Mouse (Mus musculus) lung, adult 2 months (tissue): ENCODE results near the gene Tbcc. TPM values are rescaled to one million over a fixed set of nuclear protein-coding genes. Genes with fewer than 3 reads are reported as not detected.
A peak's percentile ranks its signal among the peaks of the same experiment; 100 is the strongest.

Source experiments
- DNase-seq: peaks from one replicate; pipeline ENCODE4 v3.0.0; 2022
- H3K4me1 ChIP-seq: fragments of 200-500 bp; 2 replicates; pipeline ENCODE4 v1.6.1; 2011; ENCODE audit warnings: low read length; ENCODE audit not compliant: control insufficient read depth, insufficient read depth
- H3K4me3 ChIP-seq: fragments of 200-500 bp; replicated peaks from 2 replicates; pipeline ENCODE3; 2011; ENCODE audit warnings: low read depth, mild to moderate bottlenecking, control low read depth, low read length; ENCODE audit errors: extremely low read depth
- CTCF ChIP-seq: fragments of 200-500 bp; IDR thresholded peaks from 2 replicates; pipeline ENCODE4 v1.5.1; 2011; ENCODE audit warnings: mild to moderate bottlenecking, low read length, control low read depth; ENCODE audit not compliant: insufficient read depth
- POLR2A ChIP-seq: fragments of 200-500 bp; IDR thresholded peaks from 2 replicates; pipeline ENCODE4 v1.6.1; 2011; ENCODE audit warnings: low read depth, mild to moderate bottlenecking, control low read depth, low read length, borderline replicate concordance; ENCODE audit errors: extremely low read depth
- WGBS: fragments of 180-500 bp; shearing (Covaris S2); methylation state at CpG from one replicate; pipeline ENCODE4 v1.1.7; 2018; 5-methylcytosine and 5-hydroxymethylcytosine counted together
- polyA plus RNA-seq: library from polyadenylated mRNA; depleted of rRNA; stranded (reverse); fragments of >200 nt; gene quantifications from 2 replicates; pipeline ENCODE4 v1.2.3, GENCODE M21; 2012

Tbcc gene
- polyA plus RNA-seq, 1 experiment, result 17.9 TPM

DNA sequence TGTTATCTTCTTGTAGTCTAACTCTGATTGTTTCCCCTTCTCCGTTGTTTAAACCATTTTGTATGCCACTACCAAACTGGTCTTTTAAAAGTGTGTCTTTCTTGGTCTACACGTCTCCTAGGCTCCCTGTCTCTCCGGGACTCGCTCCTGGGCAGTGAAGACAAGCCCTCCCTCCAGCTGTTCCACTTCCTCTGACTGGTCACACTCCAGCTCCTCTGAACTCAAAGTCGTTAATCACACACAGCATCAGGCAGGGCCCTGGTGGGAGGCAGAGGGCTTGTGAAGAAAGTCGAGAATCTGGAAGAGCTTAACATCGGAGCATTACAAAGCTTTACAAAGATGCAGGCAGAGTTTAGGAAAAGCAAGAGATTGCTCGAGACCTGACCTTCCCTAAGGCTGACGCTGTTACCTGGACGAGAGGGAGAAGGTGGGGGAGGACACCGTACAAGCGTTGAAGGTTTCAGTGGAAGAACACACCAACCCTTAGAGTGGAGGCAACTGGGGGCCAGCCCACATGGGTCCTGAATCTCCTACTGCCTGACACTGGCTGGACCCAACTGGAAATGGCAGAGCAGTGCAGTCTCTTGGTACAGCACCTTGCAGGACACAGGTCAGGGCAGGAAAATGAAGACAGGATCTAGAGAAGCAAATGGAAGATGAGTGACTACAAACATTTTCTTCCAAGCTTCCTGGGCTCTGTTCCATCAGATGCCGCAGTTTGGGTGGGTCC is 6.9 kb downstream of the Tbcc start:
- Histone ChIP-seq H3K4me1 (peaks cover 13% of the 10 kb centered on the region), H3K4me3 (no peak overlapping the region)
- TF ChIP-seq POLR2A (no peak), CTCF (no peak)
- DNase-seq, result no peak
- 34% methylated on average over 13 of the region's 13 CpGs for WGBS

DNA sequence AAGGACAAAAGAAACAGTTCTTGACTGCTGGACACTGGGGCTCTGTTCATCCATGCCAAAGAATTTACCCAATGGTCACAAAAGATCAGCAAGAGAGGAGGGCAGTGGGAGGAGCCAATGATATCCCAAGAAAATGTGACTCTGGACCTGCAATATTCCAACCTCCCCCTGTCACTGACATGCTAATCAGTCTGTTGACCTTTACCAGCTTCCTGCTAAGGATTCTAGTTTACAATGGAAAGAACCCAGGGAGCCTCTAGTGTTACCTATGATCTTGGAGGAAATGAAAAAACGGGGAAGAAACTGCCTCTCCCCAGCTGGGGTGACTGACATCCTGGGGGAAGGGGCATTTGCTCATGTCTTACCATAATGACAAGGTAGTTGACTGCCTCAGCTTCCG is 10.5 kb downstream of the Tbcc start:
- 70% methylated on average over 2 of the region's 2 CpGs for WGBS
- H3K4me3 ChIP-seq, result no peak overlapping the region
- TF ChIP-seq CTCF, result no peak
- TF ChIP-seq POLR2A, result no peak
- no peak for DNase-seq
- peaks cover 9% of the 10 kb centered on the region for H3K4me1 ChIP-seq

DNA sequence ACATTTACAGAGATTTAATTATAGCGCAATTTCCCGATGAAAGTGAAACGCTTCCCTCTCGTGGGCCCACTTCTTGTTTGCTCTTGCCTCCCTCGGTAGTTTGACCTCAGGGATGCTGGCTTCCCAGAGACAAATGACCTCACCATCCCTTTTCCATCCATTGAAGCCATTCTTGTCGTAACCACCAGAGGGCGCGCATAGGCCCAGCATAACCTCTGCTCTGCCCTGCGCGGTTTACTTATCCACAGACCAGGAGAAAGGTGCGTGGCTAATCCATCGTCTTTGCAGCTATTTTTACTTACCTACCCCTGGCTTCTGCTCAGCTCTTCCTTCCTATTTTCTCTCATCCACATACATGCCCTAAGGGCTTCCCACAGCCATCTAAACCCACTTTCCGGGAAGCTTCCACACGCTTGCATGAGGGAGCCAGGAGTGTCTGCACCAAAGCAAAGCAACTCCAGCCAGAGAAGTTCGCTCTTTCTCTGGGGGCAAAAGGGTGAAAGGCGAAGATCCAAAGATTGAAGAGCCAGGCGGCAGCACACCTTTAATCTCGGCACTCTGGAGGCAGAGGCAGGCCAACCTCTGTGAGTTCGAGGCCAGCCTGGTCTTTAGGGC is 13.5 kb downstream of the Tbcc start:
- H3K4me1 ChIP-seq, result no peaks in the 10 kb centered on the region
- DNase-seq, result peak; percentile 71
- TF ChIP-seq POLR2A (no peak), CTCF (peak; percentile 89)
- no peak overlapping the region for H3K4me3 ChIP-seq
- WGBS, result 22% methylated on average over 19 of the region's 19 CpGs

DNA sequence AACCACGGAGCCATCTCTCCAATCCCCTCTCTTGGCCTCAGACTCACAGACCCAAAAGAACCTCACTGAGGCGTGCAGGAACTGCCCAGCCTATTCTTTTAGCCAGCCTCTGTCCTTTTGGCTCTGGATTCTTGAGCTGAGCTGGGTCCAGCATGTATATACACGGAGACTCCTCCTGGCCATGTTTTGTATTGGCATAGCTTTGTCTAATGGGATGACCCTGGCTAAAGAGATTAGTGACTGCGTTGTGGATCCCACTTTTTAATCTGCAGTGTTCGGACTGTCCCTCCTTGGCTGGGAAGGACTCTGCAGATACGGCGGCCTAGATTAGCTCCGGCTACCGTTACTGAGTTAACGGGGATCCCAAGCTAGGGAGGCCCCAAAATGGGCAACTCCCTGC is 19.7 kb downstream of the Tbcc start, which contains the start of gene Prph2:
TSS of gene Prph2 (plus strand) at position 274 of the 400 bp plus-strand sequence.
- no peak for DNase-seq
- WGBS, result 89% methylated on average over 10 of the region's 10 CpGs
- Histone ChIP-seq H3K4me1 (no peaks in the 10 kb centered on the region), H3K4me3 (no peak within 1 kb of the TSS)
- TF ChIP-seq CTCF (no peak), POLR2A (no peak)

DNA sequence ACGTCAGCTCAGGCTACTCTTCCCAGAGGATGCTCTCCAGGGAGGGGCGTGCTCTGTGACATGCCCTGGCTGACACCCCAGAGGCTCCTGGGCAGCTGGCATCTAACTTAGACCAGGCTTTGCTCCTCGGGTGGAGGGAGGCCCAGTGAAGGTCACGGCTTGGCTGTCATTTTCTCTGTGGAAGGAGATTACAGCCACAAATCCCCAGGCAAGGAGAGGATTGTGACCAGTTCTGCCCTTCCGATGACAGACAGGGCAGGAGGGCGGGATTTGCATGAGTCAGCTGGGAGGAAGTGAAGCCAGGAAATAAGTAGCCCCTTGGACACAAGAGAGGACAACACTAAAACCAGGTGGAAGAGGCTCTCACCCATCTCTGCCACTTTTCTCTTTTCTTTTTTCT is 21.8 kb downstream of the Tbcc start:
- DNase-seq, result no peak
- no peaks in the 10 kb centered on the region for H3K4me1 ChIP-seq
- TF ChIP-seq CTCF (no peak), POLR2A (no peak)
- no peak overlapping the region for H3K4me3 ChIP-seq
- WGBS, result 34% methylated on average over 6 of the region's 6 CpGs

DNA sequence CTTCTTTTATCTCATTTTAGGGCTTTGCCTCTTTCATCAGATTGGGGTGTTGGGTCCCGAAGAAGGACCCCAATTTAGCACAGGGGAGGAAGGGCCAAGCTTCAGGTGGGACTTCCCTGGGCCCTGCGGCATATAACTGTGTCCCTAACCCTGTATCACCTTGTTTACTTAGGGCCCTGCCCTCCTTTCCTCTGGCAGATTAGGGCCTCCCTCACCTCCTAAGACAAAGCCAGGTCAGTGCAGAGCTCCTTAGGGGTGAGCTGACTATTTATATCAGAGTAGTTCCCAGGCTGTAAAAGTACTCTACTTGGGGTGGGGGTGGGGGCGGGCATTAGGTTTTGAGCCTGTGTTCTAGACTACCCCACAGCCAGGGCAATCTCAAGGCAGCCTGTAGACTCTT is 24.6 kb downstream of the Tbcc start:
- H3K4me3 ChIP-seq, result no peak overlapping the region
- no peak for TF ChIP-seq POLR2A
- no peak for DNase-seq
- 50% methylated on average over 3 of the region's 3 CpGs for WGBS
- H3K4me1 ChIP-seq, result no peaks in the 10 kb centered on the region

DNA sequence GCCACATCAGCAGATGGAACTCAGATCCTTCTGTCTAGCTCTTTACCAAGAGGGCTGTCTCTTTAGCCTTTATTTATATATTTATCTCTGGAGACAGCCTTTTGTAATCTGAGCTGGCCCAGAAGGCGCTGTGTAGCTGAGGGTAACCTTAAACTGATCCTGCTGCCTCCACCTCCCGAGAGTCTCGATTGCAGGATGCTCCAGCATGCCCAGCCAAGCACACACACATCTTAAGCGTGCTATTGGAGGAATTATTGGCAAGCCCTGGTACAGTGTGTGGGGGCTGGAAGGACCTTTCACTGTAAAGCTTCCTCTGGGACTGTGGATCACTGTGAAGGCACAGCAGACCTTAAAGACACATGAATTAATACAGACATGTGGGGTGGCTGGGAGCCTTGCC is 28.5 kb downstream of the Tbcc start:
- no peaks in the 10 kb centered on the region for H3K4me1 ChIP-seq
- no peak for TF ChIP-seq POLR2A
- no peak for TF ChIP-seq CTCF
- 20% methylated on average over 4 of the region's 4 CpGs for WGBS
- H3K4me3 ChIP-seq, result no peak overlapping the region
- no peak for DNase-seq

DNA sequence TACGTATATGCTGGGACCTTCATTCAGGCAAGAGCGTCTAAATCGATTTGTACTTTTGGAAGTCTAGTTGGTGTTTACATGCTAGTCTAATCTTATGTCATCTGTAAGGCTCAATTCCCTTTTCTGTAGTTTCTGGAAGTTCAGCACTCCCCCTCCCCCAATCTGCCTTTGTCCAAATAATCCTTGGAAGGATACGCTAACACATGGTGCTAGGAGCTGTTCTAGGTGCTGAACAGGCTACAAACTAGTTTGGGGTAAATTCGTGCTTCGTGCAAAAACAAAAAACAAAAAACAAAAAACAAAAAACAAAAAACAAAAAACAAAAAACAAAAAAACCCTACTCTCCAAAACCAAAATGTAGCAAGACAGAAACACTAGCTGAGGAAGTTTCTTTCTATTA is 30.4 kb downstream of the Tbcc start:
- Histone ChIP-seq H3K4me3 (no peak overlapping the region), H3K4me1 (no peaks in the 10 kb centered on the region)
- whole genome bisulfite sequencing, result 52% methylated on average over 6 of the region's 6 CpGs
- no peak for TF ChIP-seq POLR2A
- TF ChIP-seq CTCF, result no peak
- no peak for DNase-seq

DNA sequence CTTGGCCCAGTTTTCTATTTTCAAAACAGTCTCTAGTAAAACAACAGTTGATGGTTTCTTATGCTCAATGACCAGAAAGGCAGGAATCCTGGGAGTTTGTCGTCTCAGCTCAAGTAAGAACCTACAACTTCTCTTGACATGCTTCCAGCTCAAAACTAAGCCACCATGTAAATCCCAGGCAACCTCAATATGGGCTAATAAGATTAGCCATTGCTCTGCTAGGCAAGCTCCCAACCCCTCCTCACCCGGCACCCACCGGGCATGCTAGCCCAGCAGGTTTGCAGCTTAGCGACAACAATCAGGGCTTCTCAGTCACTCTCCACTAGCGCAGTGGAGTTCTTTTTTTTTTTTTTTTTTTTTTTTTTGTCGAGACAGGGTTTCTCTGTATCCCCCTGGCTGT is 35.7 kb downstream of the Tbcc start:
- 63% methylated on average over 6 of the region's 6 CpGs for WGBS
- TF ChIP-seq POLR2A (no peak), CTCF (no peak)
- H3K4me1 ChIP-seq, result no peaks in the 10 kb centered on the region
- H3K4me3 ChIP-seq, result no peak overlapping the region
- DNase-seq, result no peak

DNA sequence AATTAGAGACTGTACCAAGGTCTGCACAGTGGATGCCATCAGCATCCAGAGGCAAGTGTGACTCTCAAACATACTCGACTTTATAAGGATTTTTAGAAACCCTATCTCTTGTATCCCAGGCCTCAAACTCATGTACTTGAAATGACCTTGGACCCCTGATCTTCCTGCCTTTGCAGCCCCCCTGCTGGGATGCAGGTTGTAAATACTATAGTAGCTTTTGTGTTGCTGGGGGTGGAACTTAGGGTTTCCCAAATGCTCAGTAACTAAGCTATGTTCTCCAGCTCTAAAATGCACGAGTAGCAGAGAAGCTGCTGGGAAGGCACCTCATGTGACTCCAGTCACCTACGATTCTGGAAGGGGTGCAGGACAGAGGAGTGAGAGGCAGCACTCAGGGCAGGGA is 36.5 kb downstream of the Tbcc start:
- no peak overlapping the region for H3K4me3 ChIP-seq
- 63% methylated on average over 3 of the region's 3 CpGs for WGBS
- TF ChIP-seq POLR2A, result no peak
- TF ChIP-seq CTCF, result no peak
- no peak for DNase-seq
- H3K4me1 ChIP-seq, result no peaks in the 10 kb centered on the region
